Mouse (Mus musculus) neural tube, embryonic 15.5 days (tissue): ENCODE results near the gene Radil. TPM values are rescaled to one million over a fixed set of nuclear protein-coding genes. Genes with fewer than 3 reads are reported as not detected.

ENCODE experiments used
- ATAC-seq: fragments of 200-750 bp; cut with Nextera tagmentation; 2 replicates; pipeline ENCODE4 v1.8.0; 2017; ENCODE audit warnings: mild to moderate bottlenecking, moderate TSS enrichment, moderate library complexity; ENCODE audit not compliant: low FRiP score
- H3K27ac ChIP-seq: fragments of 300-500 bp; sonication (generic); replicated peaks from 2 replicates; pipeline ENCODE4 v1.5.1; 2015; ENCODE audit warnings: mild to moderate bottlenecking, inconsistent platforms
- H3K27me3 ChIP-seq: fragments of 300-500 bp; sonication (generic); replicated peaks from 2 replicates; pipeline ENCODE4 v1.6.1; 2015; ENCODE audit warnings: inconsistent platforms
- H3K36me3 ChIP-seq: fragments of 300-500 bp; sonication (generic); 2 replicates; pipeline ENCODE4 v1.6.1; 2015; ENCODE audit warnings: inconsistent platforms
- H3K4me1 ChIP-seq: fragments of 300-500 bp; sonication (generic); 2 replicates; pipeline ENCODE4 v1.6.1; 2015; ENCODE audit warnings: inconsistent platforms
- H3K4me2 ChIP-seq: fragments of 300-500 bp; sonication (generic); 2 replicates; pipeline ENCODE4 v1.6.1; 2015; ENCODE audit warnings: inconsistent platforms, mild to moderate bottlenecking, moderate library complexity
- H3K4me3 ChIP-seq: fragments of 300-500 bp; sonication (generic); replicated peaks from 2 replicates; pipeline ENCODE4 v1.5.1; 2015; ENCODE audit warnings: mild to moderate bottlenecking, inconsistent platforms
- H3K9ac ChIP-seq: fragments of 300-500 bp; sonication (generic); replicated peaks from 2 replicates; pipeline ENCODE4 v1.6.1; 2015; ENCODE audit warnings: mild to moderate bottlenecking, inconsistent platforms
- H3K9me3 ChIP-seq: fragments of 300-500 bp; sonication (generic); replicated peaks from 2 replicates; pipeline ENCODE4 v1.6.1; 2016; ENCODE audit warnings: inconsistent platforms
- WGBS: fragments of 180-500 bp; shearing (Covaris S2); methylation state at CpG from one replicate; pipeline ENCODE4 v1.1.7; 2015; ENCODE audit warnings: mixed read lengths; 5-methylcytosine and 5-hydroxymethylcytosine counted together
- polyA plus RNA-seq: library from polyadenylated mRNA; unstranded; fragments of >200 nt; fragmentation: Nextera tagmentation; extraction: Ambion mirVana; gene quantifications from 2 replicates; pipeline ENCODE4 v1.2.1, GENCODE M21; 2015

Gene Radil
- 19.4 and 22.0 TPM in 2 replicates for polyA plus RNA-seq

DNA sequence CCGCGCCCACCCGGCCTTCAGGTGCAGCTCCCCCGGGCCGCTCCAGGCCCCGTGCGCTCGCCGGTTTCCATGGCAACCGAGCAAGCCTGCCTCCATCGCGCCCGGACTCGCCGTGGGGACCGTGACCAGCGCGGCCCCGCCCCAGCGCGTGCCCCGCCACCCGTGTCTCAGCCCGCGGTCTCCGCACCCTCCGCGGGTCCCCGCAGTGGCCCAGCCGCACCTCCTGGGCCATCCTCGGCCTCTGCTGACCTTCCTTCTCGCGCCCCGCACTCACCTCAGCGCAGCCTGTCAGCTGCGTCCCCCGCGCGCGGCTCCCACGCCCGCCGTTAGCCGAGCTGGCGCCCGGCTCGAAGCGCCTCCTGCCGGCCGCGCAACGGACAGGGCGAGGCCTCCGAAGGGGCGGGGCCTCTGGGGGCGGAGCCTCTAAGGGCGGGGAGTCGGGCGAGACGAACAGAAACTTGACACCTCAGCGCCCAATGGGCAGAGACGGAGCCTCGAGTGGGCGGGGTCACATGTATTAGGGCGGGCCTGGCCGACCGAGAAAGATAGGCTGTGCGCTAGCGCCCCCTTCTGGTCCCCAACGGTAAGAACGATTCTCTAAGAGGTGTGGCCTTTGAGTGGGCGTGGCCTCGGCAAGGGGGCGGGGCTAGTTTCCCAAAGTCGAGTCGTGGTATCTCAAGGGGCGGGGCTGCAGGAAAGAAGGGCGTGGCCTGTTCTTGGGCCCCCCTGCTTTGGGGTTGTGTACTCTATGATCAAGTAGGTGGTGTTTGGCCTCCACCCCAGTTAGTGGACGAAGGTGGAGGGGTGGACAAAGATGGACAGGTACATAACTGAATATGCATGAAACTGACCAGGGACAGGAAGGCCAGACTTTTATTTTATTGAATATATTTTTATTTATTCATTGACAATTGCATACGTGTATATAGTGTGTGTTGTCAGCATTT is at the start of gene Radil:
Radil (minus strand) TSS at position 393 of the 947 bp plus-strand sequence.
- H3K27ac ChIP-seq, result peak within 1 kb of the TSS; percentile 78
- peak; percentile 96 for ATAC-seq
- peak within 1 kb of the TSS; percentile 83 for H3K4me3 ChIP-seq
- peaks cover 22% of the 10 kb centered on the region for H3K4me1 ChIP-seq
- peak within 1 kb of the TSS; percentile 71 for H3K9ac ChIP-seq
- H3K9me3 ChIP-seq, result no peaks in the 10 kb centered on the region
- no peaks in the 10 kb centered on the region for H3K36me3 ChIP-seq
- 2% methylated on average over 75 of the region's 80 CpGs for WGBS
- peak within 1 kb of the TSS; percentile 97 for H3K4me2 ChIP-seq
- no peaks in the 10 kb centered on the region for H3K27me3 ChIP-seq

DNA sequence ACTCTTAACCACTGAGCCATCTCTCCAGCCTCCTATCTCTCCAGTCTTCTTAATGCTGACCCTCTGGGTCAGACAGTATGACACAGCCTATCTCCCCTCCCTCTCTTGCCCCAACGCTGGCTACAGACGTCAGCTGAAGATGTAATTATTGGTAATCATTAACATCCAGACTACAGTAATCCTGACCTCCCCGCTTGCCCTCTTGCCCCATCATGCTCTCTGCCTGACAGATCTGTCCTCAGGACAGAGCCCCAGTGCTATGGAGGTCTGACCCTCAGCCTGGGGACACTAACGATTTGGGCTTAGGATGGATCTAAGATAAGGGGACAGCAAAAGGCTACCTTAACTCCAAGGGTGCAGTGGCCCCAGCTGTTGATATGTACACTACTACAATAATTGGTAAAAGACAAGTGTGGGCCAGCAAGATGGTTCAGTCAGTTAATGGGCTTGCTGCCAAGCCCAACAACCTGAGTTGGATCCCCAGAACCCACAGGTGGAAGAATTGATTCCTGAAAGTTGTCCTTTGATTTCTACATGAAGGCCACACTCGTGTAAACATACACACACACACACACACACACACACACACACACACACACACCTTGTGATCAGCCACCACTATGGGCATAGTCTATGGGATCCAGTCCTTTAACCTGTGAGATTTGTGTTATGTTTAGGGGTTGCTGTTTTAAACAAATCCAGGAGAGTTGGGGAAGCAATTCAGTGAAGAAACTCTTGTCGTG is 46.9 kb upstream of the Radil start:
- ATAC-seq, result no peak
- H3K36me3 ChIP-seq, result no peaks in the 10 kb centered on the region
- H3K4me1 ChIP-seq, result peaks cover 3% of the 10 kb centered on the region; the same call in 1 of the 2 replicates
- H3K27ac ChIP-seq, result no peak overlapping the region
- H3K9me3 ChIP-seq, result no peaks in the 10 kb centered on the region
- H3K4me3 ChIP-seq, result no peak overlapping the region
- WGBS, result 75% methylated on average over 6 of the region's 6 CpGs
- H3K9ac ChIP-seq, result no peak overlapping the region
- H3K27me3 ChIP-seq, result no peaks in the 10 kb centered on the region
- no peak overlapping the region for H3K4me2 ChIP-seq

DNA sequence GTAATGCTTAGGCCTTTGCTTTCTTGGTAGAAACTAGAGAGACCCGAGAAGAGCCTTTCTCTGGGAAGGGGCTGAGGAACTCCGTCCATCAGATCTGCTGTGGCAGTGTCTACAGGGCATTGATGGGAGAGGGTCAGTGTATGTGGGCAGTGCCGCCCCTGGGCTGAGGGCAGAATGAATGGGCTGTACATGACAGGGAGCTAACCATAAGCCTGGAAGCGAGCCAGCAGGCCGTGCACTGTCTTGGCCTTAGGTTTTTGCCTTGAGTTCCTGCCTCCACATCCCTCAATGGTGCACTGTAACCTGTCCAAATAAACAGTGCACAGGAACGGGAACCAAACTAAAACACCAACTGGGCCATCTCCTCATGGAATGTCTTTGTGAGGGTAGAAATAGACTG is 45.8 kb upstream of the Radil start:
- H3K4me3 ChIP-seq, result no peak overlapping the region
- no peaks in the 10 kb centered on the region for H3K36me3 ChIP-seq
- H3K9me3 ChIP-seq, result no peaks in the 10 kb centered on the region
- no peak overlapping the region for H3K9ac ChIP-seq
- no peaks in the 10 kb centered on the region for H3K4me1 ChIP-seq
- 81% methylated on average over 6 of the region's 6 CpGs for WGBS
- H3K4me2 ChIP-seq, result no peak overlapping the region
- H3K27ac ChIP-seq, result no peak overlapping the region
- ATAC-seq, result no peak
- no peaks in the 10 kb centered on the region for H3K27me3 ChIP-seq

DNA sequence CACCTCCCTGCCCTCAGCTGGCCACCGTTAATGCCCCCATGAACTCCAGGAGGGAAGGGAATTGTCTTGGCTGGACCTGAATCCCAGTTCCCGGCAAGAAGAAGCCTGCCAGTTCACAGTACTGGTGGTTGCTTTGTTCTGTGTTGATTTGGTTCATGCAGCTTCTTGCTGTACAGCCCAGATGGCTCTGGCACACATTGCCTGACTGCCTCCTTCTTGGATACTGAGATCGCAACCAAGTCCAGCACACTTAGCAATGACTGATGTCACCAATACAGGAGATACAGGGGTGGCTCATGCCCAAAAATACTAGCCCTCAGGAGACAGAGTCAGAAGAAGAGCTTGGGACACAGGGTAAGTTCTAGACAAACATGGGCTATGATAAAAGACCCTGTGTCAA is 44.8 kb upstream of the Radil start:
- 61% methylated on average over 3 of the region's 3 CpGs for WGBS

DNA sequence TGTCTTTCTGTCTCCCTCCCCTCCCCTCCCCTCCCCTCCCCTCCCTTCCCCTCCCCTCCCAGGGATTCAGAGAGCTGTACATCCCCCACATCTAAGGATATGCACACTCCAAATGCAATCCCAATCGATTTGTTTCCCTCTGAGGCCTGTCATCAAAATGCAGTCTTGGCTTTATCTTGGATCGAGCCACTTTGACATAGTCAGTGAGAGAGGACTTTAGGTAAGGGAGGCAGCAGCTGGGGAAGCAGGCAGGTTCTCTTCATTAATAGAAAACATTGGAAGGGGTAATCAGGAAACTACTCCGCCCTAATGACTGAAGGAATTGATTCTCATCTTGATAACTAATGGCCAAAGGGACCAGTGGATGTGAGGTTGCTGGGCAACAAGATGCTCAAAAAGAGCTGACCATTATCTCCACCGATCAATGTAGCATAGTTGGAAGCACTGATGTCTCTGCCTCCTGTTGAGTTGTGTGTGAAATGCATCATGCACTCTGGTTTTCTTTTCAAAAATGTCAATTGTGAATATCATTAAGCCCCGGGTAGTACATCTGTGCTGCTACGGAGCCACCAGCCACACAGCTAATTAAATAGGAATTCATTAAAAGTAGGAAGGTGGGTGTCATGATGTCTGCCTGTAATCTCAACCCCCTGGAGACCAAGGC is 40.2 kb upstream of the Radil start:
- H3K9ac ChIP-seq, result no peak overlapping the region
- H3K36me3 ChIP-seq, result no peaks in the 10 kb centered on the region
- 46% methylated on average over 6 of the region's 6 CpGs for WGBS
- H3K27ac ChIP-seq, result 0 out of 2 replicates have a peak overlapping the region, but pooled peaks have one; percentile 7
- peaks cover 14% of the 10 kb centered on the region for H3K4me1 ChIP-seq
- no peak overlapping the region for H3K4me2 ChIP-seq
- H3K4me3 ChIP-seq, result no peak overlapping the region
- no peak for ATAC-seq
- no peaks in the 10 kb centered on the region for H3K9me3 ChIP-seq
- no peaks in the 10 kb centered on the region for H3K27me3 ChIP-seq

More for the DNA sequence above, 44.8 kb upstream of the Radil start:
- Histone ChIP-seq H3K4me3 (no peak overlapping the region), H3K36me3 (no peaks in the 10 kb centered on the region), H3K9me3 (no peaks in the 10 kb centered on the region), H3K4me2 (no peak overlapping the region), H3K9ac (no peak overlapping the region), H3K27me3 (no peaks in the 10 kb centered on the region), H3K27ac (no peak overlapping the region; the same call in 1 of the 2 replicates), H3K4me1 (peaks cover 7% of the 10 kb centered on the region; the same call in 1 of the 2 replicates)
- ATAC-seq, result no peak

DNA sequence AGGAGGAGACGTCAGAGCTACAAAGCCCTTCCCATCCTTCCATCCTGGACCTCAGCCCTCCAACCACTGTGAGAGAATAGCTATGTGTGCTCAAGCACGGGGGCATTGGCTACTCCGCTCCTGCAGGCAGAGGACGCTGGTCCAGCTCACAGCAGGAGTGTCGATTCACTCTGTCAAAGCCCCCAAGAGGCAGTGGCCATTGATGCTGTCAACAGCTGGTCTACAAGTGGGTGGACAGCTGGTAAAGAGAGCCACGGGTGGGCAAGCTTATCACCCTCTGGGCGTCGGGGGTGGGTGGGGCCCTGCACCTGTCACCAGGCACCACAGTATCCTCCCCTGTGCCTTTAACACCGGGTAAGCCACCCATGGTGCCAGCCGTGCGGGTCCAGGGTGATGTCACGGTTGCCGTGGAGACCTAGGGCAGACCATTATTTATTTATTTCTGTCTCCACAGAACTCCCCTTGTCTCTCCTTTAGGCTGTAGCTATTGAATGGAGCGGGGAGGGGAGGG is 32.8 kb upstream of the Radil start:
- H3K27me3 ChIP-seq, result no peaks in the 10 kb centered on the region; the same call in 1 of the 2 replicates
- peak; percentile 91 for ATAC-seq
- WGBS, result 22% methylated on average over 14 of the region's 14 CpGs
- no peak overlapping the region for H3K9ac ChIP-seq
- H3K4me2 ChIP-seq, result peak overlapping the region; percentile 40
- no peaks in the 10 kb centered on the region for H3K9me3 ChIP-seq
- H3K36me3 ChIP-seq, result no peaks in the 10 kb centered on the region
- H3K27ac ChIP-seq, result peak overlapping the region; percentile 76
- no peak overlapping the region for H3K4me3 ChIP-seq
- H3K4me1 ChIP-seq, result peaks cover 16% of the 10 kb centered on the region

DNA sequence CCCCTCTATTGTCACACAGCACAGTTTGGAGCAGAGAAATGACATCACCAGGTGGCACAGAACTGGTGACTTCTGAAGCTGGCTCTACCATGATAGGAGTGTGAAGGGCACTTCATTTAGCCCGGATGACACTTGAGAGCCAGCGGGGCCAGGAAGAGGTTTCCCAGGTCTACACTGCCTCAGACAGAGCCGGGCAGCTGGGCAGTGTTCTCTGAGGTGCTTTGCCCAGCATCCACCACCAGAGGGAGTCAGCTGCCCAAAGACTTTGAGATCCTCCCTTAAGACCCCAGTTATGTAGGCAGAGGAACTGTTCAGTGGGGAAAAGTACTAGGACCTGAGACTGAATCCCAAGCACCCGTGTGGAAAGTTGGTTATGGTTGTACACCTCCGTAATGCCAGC is 30.6 kb upstream of the Radil start:
- H3K9me3 ChIP-seq, result no peaks in the 10 kb centered on the region
- no peaks in the 10 kb centered on the region; the same call in 1 of the 2 replicates for H3K27me3 ChIP-seq
- no peak overlapping the region for H3K27ac ChIP-seq
- H3K4me1 ChIP-seq, result peaks cover 16% of the 10 kb centered on the region
- H3K4me2 ChIP-seq, result no peak overlapping the region
- H3K36me3 ChIP-seq, result peaks cover 3% of the 10 kb centered on the region; the same call in 1 of the 2 replicates
- ATAC-seq, result 0 out of 2 replicates have a peak, but pooled peaks have one; percentile 7
- no peak overlapping the region for H3K9ac ChIP-seq
- 18% methylated on average over 5 of the region's 5 CpGs for WGBS
- no peak overlapping the region for H3K4me3 ChIP-seq

DNA sequence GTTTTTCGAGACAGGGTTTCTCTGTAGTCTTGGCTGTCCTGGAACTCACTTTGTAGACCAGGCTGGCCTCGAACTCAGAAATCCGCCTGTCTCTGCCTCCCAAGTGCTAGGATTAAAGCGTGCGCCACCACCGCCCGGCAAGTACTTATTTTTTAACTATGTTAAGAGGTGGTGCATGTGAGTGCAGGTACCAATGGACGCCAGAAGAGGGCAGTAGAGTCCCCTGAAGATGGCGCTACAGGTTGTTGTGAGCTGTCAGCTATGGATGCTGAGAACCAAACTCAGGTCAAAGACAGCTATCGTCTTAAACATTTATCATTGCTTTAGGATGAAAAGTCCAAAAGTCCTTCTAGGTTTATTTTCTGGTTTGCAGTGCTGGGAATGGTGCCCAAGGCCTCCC is 27.3 kb upstream of the Radil start:
- no peak for ATAC-seq
- H3K4me2 ChIP-seq, result no peak overlapping the region
- H3K9ac ChIP-seq, result no peak overlapping the region
- H3K4me1 ChIP-seq, result 0 out of 2 replicates have a peak, but pooled peaks cover 2% of the 10 kb centered on the region
- no peak overlapping the region for H3K27ac ChIP-seq
- H3K9me3 ChIP-seq, result no peaks in the 10 kb centered on the region; the same call in 1 of the 2 replicates
- 91% methylated on average over 10 of the region's 10 CpGs for WGBS
- peaks cover 3% of the 10 kb centered on the region; the same call in 1 of the 2 replicates for H3K36me3 ChIP-seq
- no peak overlapping the region for H3K4me3 ChIP-seq
- no peaks in the 10 kb centered on the region; the same call in 1 of the 2 replicates for H3K27me3 ChIP-seq

DNA sequence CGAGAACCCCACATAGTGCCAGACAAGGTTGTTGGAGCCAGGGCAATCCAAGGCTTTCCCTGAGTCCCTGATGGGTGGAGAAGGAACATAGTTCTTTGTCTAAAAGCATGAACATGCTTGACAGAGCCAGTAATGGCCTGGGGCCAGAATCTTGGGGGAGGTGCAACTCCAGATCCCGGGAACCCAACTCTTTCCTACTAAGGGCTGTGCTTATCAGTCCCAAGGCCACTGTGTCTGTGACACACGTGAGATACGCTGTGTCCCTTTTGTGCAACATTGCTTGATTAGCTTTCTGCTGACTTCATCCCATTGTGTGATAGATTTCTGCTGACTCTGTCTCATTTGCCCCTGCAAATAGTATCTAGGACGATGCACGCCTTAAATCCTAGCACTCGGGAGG is 25.9 kb upstream of the Radil start:
- Histone ChIP-seq H3K27ac (no peak overlapping the region), H3K36me3 (peaks cover 9% of the 10 kb centered on the region), H3K4me3 (no peak overlapping the region), H3K9ac (no peak overlapping the region), H3K4me1 (0 out of 2 replicates have a peak, but pooled peaks cover 2% of the 10 kb centered on the region), H3K27me3 (no peaks in the 10 kb centered on the region; the same call in 1 of the 2 replicates), H3K9me3 (no peaks in the 10 kb centered on the region; the same call in 1 of the 2 replicates), H3K4me2 (no peak overlapping the region)
- WGBS, result 86% methylated on average over 7 of the region's 7 CpGs
- ATAC-seq, result no peak

DNA sequence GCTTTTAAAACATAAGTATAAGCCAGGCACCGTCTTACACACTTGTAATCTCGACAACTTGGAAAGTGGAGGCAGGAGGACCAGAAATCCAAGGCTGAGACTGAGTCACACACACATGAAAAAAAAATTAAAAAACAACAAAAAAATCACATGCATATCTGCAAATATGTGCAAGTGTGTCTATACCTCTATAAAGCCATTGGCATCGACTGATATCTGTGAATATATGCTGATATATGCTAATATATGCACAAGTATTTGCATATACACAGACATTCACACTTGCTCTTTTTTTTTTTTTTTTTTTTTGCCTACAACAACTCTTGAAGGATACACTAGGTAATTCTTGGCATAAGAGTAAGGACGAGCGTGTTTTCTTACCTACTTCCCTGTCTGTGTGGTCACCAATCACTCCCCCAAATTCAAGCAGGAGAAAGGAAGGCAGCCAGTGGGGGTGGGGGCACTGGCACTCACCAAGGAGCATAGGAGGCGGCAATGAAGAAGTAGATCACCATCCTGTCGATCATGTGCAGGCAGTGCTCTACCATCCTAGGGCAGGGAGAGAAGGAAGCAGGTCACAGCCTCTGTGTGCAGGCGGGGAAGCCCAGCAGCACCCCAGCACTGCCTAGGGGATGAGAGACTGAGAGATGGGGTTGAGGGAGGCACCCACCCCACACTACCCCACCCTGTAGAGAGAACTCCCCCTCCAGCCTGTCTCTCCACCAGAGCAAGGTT is 23.6 kb upstream of the Radil start:
- no peaks in the 10 kb centered on the region; the same call in 1 of the 2 replicates for H3K9me3 ChIP-seq
- H3K4me2 ChIP-seq, result no peak overlapping the region
- no peak overlapping the region for H3K4me3 ChIP-seq
- H3K4me1 ChIP-seq, result no peaks in the 10 kb centered on the region
- H3K9ac ChIP-seq, result no peak overlapping the region
- no peak for ATAC-seq
- no peaks in the 10 kb centered on the region for H3K27me3 ChIP-seq
- no peak overlapping the region for H3K27ac ChIP-seq
- WGBS, result 74% methylated on average over 8 of the region's 8 CpGs
- peaks cover 9% of the 10 kb centered on the region for H3K36me3 ChIP-seq
